Mouse (Mus musculus) inflammation-experienced regulatory T-cells (primary cell): Measurements from ENCODE around the gene Fbxo45. TPM values are rescaled to one million over a fixed set of nuclear protein-coding genes. Genes with fewer than 3 reads are reported as not detected.

Experiments
- polyA plus RNA-seq, 2 experiments: library from polyadenylated mRNA; unstranded; fragments of 100-300 nt; shearing (Covaris generic); gene quantifications; one replicate each; pipeline ENCODE4 v1.2.1; 2017

Gene Fbxo45
- polyA plus RNA-seq = 10 to 100 TPM; 14.9 to 19.6 TPM

GRCm38 (mm10) chr16:32246952-32247370, at the start of gene Fbxo45, which contains the start of gene Wdr53:
Fbxo45 (minus strand) TSS chr16:32247158.
Wdr53 (plus strand) TSS chr16:32247227.

DNA sequence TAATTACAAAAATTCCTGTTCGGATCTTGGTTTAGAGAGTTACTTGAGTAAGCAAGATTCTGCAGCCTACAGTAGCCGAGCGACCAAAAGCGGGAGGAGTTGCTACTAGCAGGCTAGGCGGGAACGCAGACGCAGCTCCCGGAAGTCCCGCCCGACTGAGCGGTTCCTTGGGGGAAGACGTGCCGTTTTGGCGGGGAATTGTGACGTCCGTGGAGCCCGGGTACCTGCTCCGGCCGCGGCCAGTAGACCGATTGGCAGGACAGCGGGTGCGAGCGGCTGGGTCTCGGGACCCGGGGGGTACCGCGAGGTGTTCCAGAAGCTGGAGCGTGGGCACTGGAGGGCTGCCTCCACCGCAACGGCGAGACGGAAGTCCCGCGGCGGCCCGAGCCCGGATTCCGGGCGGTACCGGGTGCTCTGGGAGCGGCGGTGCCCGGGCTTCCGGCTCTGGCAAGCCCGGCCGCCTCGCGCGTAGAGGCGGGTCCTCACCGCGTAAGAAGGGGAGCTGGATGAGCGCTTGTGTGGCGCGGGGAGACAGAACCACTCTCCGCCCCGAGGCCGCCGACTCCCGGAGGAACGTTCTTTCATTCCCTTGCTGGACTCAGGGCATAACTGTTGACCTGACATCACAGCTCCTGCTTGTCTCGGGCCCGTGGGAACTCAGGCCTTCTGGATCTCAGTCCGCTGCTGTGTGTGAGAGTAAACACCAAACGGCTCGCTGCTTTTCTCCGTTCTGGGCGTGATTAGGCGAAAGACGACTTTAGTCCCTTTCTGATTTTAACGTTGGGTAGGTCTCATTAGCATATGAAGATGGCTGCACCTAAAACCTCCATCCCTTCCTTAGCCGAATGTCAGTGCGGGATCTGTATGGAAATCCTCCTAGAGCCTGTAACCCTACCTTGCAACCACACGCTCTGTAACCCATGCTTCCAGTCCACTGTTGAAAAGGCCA, 30.6 kb upstream of the Fbxo45 start, which contains the start of gene Rnf168:
Gene Rnf168 (plus strand): TSS at position 152 of the 949 bp plus-strand sequence.

GRCm38 (mm10) chr16:32271291-32271690, 24.3 kb upstream of the Fbxo45 start, which contains the start of gene Smco1:
Smco1 (plus strand) TSS chr16:32271468.

Other genes starting within 250 kb of the Fbxo45 start
- gene Senp5, start 243.9 kb downstream of the Fbxo45 start, polyA plus RNA-seq = 10 to 100 TPM; 17.2 to 19.6 TPM
- 100 to 1,000 TPM; 124 to 142 TPM for gene Pak2, start 167.8 kb downstream of the Fbxo45 start, polyA plus RNA-seq
- gene Pigx, start 147.4 kb downstream of the Fbxo45 start, polyA plus RNA-seq = 100 to 1,000 TPM; 161 to 181 TPM
- gene Cep19, start 147.4 kb downstream of the Fbxo45 start, polyA plus RNA-seq = 10 to 100 TPM; 28.6 to 34.3 TPM
- 100 to 1,000 TPM in 1 of 2 experiments, 10 to 100 TPM in 1; 69.0 to 105 TPM for gene Nrros, start 81.6 kb downstream of the Fbxo45 start, polyA plus RNA-seq
- gene Bex6, start 67.3 kb downstream of the Fbxo45 start, polyA plus RNA-seq = not detected
- gene Wdr53, start 69 bp upstream of the Fbxo45 start, polyA plus RNA-seq = 10 to 100 TPM; 22.1 to 22.4 TPM
- under 1 TPM; 0.18 to 0.27 TPM for gene Smco1, start 24.3 kb upstream of the Fbxo45 start, polyA plus RNA-seq
- gene Rnf168, start 30.3 kb upstream of the Fbxo45 start, polyA plus RNA-seq = 10 to 100 TPM; 16.5 to 20.2 TPM
- 10 to 100 TPM; 20.9 to 21.8 TPM for gene Ubxn7, start 85.1 kb upstream of the Fbxo45 start, polyA plus RNA-seq
- gene Tm4sf19, start 153.3 kb upstream of the Fbxo45 start, polyA plus RNA-seq = not detected
- gene Tctex1d2, start 172.5 kb upstream of the Fbxo45 start, polyA plus RNA-seq = 1 to 10 TPM; 2.8 to 6.4 TPM
- gene Pcyt1a, start 183.8 kb upstream of the Fbxo45 start, polyA plus RNA-seq = 10 to 100 TPM; 13.0 to 14.8 TPM
- not detected for gene Slc51a, start 240.7 kb upstream of the Fbxo45 start, polyA plus RNA-seq
- under 1 TPM; 0.40 to 0.95 TPM for gene Zdhhc19, start 249.1 kb upstream of the Fbxo45 start, polyA plus RNA-seq